Mouse (Mus musculus) embryo, embryonic 9.5 days (tissue): ENCODE results near the gene Edn2.

Source experiments
- DNase-seq: peaks from one replicate; pipeline ENCODE4 v3.0.0-alpha.2; 2017; ENCODE audit errors: extremely low spot score

Gene Edn2

DNA sequence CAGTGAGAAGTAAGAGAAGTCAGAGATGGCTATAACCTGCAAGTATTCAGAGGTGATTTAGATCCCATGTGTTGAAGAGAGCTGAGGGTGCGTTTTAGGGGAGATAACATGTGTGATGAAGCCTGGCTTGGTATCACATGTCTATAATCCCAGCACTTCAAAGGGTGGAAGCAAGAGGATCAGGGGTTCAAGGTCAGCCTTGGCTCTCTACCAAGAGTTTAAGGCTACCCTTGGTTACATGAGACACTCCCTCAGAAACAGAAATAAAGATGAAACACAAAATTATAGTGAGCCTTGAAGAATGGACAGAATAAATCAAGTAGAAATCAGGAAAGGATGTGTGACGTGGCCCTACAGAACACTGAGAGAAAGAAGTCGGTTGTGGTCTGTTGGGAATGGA is 7.3 kb upstream of the Edn2 start:
- DNase-seq, result no peak

DNA sequence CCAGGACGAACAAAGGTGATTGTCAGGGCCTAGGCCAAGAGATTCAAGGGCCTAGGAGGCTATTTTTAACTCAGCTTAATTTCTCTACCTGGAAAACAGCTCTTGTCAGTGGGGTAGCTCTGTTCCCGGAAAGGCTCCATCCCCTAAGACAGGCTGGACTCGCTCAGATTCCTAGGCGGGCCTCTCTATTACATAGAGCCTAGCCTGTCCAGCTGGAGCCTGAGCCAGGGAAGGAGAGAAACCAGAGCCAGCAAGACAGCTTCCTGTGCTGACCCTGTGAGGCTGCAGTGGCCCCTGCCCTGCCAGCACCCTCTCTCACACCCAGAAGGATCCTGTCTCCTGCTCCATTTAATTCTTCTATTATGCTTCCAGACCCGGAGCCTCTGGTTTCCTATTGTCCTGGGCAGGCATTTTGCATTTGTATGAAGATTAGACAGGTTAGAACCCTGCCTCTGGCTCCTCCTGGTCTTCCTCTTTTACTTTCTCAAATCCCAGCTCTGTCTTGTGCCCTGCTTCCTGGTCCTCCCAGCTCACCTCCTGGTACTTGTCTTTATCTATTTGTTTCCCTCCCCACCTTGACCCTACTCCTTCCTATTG is 2.2 kb upstream of the Edn2 start:
- DNase-seq, result no peak

DNA sequence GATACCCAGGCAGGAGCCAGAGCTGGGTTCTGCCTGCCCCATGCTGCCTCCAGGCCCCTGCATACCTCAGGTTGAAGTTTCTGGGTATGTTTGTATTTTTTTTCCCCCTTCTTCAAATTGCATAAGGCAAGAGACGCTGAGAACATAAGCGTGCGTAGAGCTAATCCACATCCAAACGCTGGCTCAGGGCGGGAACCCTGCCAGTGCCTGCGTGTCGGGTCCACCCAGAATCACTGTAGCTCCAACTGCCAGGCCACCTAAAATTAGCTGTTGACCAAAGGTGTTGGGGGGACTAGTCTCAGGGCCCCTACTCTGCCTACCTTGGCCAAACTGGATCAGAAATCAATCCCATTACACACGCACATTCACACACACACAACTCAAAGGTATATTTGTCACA is 1.6 kb downstream of the Edn2 start:
- no peak for DNase-seq

DNA sequence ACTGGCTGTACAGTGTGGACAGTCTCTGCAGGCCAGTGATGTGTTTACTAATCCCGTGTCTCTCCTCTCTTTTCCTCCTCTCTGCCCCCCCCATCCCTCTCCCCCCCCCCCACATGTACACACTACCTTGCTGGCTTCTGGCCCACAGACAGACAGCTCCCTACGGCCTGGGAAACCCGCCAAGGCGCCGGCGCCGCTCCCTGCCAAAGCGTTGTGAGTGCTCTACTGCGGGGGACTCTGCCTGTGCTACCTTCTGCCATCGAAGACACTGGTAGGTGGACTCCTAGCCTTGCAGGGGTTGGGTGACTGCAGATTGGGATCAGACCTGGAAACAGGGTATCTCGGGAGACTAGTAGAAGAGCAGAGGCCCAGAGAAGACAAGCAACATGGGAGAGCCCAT is 2.2 kb downstream of the Edn2 start:
- DNase-seq, result no peak

DNA sequence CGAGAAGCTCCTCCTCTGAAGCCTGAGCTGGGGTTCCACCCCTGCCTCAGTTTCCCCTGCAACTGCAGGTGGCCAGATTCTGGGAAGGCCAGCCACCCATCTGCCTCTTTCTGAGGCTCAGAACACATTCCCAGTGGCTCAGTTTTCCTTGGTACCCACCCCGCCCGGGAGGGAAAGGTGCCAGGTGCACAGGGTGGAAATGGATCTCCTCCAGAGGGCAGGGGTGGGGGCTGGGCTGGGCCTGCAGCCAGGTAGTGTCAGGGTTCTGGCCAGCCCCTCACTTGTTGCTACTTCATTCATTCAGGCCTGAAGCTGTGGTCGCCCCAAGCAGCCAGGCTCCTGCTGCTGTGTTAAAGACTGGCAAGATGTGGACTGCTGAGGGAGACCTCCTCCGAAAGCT is 3.3 kb downstream of the Edn2 start:
- DNase-seq, result no peak

DNA sequence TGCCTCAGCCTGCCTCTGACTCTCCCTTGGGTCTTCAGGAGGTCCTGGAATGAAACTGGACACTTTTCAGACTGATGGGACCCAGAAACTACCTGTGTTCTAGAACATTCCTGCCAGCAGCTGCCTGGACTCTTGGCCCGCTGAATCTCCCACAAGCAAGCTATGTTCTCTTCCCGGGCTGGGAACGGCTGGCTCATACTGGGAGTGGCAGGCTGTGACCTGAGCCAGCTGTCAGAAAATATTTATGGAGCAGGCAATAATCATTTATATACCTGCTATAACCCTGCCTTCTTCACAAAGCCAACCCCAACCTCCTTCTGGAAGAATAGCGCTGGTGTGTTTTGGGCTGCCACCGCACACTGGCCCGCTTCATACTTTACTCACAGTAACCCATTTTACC is 6.8 kb downstream of the Edn2 start:
- no peak for DNase-seq

DNA sequence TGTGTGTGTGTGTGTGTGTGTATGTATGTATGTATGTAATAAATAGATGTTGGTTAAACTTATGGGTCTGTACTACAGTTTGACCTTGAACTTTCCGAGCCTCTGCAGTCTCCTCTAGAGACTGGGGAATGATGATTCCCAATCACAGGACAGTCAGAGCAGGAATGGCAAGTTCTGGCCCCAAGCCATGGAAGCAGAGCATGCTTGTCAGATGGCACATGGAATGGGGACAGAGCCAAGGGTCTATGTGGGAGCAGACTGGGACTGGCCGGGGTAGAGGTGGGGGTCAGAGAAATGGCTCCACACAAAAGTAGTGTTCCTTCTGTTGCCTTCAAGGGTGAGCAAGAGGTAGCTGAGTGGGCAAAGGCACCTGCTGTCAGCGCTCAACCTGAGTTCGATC is 7.3 kb downstream of the Edn2 start:
- DNase-seq, result no peak

DNA sequence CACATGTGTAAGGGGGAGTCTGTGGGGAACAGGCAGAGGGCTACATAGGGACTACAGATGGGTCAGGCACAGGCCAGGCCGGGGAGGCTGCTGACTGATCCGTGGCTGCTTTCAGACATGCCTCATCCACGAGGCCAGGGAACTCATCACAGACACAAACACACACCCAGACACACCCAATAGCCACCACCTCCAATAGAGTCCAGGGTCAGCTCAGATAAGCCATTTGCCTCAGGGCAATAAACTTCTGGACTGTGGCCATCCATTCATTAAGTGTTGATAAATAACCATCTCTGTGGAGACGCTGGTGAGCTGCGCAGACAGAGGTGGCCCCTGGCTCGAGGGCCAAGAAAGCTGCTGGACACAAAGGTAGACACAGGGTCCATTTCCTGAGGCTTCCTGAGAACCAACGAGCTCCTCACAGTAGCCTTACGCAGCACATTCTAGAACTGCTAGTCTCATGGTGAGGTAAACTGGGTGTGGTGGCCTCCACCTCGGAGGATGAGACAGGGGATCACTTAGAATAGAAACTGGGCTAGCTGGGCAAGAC is 9.5 kb downstream of the Edn2 start:
- DNase-seq, result no peak

DNA sequence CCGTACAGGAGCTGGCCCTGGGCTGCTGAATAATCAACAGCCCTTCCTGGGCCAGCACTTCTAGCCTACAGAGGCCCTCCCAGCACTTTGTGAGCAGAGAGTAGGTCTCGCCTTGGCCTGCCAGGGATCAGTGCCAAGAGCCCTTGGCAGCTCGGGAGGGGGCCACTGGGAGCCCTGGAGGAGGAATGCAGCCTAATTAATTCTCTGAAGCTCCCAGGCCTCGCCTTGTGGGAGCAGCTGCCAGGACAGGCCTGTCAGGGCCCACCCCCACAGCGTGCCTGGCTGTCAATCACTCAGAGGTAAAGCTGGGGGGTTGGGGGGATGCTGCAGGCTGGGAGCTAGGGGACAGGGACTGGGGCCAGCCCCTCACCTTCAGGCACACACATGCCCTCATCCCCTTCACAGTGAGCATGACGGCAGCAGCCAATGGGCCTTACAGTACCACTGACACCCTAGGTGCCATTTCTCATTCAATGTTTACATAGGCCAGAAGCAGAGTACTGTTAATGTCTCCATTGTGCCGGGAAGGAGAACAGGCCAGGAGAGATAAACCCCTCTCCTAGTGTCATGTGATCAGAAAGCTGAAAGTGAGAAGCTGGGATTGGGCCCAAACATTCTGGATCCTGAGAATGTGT is 11.2 kb downstream of the Edn2 start:
- DNase-seq, result no peak

DNA sequence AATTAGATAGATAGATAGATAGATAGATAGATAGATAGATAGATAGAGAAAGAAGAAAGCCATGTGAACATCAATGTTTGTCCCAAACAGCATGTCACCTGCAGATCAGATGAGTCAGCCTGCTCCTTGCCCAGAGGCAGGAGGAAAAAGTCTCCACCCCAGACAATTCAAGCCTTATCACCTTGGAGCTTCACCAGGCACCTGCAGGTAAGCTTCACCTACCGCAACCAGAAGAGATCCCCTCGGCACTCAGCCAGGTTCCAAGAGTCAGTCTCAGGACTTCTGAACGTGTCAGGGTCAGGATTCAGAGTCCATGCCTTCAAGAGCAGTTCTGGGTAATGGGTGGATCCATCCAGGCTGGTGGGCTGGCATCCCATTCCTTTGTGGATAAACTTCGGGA is 18.1 kb downstream of the Edn2 start:
- no peak for DNase-seq

DNA sequence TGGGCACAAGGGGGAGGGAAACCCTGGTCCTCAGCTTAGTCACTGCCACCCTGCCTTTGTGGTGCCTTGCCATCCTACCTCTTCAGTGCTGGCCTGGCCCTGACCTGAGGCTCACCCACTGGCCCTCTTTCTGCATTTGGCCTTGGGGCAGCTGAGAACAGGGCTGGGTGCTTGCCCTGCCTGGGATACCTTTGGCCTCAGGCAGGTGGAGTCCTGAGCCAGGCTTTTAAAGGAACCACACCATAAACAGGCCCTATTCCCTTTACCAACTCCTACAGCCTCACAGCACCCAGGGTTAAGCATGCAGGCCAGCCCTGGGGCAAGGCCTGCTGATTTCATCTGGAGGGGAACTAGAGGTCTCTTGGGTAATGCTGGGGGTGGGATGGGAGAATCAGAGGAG is 19.5 kb downstream of the Edn2 start:
- DNase-seq, result no peak

DNA sequence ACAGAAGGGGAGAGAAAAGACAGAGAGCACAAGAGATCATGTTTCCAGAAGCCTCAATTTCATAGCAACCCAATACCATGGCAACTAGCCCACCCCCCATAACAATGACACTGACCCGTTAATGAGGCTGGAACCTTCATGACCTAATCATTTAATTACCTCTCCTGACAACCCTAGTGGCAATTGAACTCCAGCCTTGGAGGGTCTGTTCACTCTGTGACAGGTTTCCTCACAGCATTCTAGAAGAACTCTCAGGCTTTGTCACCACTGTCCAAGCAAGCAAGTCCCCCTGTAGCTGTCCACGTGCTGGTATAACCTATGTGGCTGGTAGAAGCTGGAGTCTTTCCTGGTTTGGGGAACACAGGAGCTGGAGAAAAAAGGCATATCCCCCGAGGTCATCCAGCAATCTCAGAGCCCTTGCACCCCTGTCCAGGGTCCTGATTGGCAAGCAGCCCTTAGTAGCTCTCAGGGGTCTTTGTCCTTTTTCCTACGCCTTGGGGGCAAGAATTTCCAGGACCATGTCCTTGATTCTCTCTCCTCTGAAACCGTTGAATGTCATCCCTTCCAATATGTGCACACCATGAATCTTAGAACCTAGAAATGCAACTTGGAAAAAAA is 23.5 kb downstream of the Edn2 start:
- DNase-seq, result peak; percentile 44

DNA sequence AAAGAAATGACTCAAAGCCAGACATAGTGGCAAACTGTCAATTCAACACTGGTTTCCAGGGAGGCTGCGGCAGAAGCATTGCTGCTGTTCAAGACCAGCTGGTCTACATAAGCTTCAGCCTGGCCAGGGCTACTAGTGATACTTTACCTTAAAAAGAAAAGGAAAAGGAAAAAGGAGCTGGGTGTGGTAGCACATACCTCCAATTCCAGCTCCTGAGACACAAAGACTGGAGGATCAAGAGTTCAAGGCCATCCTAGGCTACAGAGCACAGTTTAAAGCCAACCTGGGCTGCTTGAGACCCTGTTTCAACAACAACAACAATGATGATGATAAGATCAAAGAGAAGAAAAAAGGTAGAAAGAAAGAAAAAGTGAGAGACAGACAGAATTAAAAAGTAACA is 25.4 kb downstream of the Edn2 start:
- DNase-seq, result no peak

DNA sequence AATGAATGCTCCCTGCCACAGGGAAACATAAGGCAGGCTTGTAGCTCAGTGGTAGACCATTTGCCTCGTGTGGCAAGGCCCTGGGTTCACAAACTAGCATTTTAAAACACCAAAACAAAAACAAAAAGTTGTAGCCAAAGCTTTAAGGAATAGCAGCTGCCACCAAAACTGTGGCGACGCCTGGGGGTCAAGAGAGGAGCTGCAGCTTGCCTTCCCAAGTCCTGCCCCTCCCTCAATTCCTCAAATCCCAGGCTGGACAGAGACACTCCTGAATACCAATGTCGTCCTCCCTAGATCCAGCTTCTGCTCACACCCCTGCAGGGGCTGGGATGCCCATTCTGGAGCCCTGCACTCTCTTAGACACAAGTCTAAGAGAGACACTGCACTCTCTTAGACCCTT is 25.9 kb downstream of the Edn2 start:
- no peak for DNase-seq

DNA sequence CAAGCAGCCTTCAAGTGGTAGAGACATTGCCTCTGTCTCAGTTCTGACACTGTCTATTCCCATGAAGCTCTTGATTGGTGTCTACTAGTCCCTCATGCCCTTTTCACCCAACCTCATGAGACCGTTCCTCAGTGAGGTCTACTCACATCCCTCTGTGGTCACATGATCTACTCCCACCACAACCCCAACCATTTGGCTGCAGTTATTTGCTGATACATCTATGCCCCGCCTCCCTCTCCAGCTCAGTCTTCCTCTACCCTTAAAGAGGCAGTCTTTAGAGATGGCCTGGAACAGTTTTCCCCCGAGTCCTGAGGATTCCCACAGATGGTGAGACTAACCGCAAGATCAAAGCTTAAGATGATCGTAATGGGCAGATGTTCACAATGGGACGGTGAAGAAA is 27.2 kb downstream of the Edn2 start:
- no peak for DNase-seq

DNA sequence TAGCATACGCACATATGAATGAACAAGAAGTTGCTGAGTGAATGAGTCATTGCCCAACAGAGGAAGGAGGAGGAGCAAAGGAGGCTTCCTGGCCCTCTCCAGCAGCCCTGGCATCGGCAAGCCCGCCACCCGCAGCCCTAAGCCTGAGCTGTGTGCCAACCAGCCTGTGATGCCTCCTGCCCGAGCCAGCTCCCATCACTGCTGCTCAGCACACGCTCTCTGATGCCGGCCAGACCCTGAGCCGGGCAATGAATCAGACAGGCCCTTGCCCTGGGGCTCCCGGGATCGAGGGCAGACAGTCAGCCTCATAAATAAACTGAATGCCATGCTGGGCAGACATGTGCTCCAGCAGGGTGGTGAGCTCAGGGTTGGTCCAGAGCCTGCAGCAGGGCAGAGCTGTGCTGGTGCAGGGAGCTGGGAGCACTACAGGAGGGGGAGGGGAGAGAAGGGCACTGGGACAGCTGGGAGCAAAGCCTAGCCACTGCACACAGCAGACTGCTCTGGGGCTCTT is 27.7 kb downstream of the Edn2 start:
- no peak for DNase-seq

DNA sequence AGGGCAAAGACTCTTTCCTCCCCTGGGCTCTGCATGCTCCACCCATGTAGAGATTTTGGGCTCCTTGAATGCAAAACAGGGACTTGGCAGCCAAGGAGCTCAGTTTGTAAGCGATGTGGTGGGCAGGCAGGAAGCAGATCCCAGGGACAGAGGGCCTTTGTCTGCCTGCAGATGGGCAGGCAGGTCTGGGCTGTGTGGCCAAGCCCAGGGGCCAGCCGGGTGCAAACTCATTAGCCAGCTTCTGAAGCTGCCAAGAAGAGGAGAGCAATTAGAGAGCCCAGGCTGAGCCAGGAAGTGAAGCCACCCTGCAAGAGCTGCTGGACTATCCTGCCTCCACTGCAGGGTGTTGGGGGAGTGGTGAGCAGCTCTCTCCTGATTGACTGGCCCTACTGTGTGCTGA is 28.9 kb downstream of the Edn2 start:
- DNase-seq, result no peak

DNA sequence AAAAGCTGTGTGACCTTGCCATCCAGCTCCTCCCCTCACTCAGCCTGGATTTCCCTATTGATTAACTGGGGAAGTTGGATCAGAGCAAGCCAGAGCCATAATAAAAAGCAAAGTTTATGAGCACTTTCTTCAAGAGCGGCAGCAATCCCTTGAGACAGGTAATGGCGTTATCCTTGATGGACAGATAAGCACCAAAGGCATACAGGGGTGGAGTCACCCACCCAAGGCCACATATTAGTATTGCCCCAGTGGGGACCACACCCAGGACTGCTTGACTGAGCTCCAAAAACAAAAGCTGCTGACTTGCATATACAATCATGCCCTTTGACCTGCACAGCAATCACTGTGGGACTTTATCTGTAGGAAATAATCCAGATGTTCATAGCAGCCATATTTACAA is 31.0 kb downstream of the Edn2 start:
- DNase-seq, result no peak

DNA sequence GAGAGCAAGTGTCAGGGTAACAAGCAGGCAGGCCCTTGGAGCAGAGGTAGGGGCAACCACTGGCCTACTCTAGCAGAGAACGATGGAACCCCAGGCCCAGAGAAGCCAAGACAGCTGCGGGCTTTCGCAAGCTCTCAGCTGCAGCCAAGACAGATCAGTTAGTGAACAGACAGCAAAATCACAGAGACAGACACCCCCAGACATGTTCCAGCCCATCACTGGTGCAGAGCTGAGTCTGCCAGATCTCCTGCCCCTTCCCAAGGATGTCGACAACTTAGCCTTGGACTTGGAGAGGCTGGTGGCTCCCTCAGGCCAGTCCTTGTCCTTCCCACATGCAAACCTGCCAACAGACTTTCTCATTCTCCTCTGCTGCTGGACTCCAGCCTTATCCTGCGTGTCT is 33.0 kb downstream of the Edn2 start:
- no peak for DNase-seq

DNA sequence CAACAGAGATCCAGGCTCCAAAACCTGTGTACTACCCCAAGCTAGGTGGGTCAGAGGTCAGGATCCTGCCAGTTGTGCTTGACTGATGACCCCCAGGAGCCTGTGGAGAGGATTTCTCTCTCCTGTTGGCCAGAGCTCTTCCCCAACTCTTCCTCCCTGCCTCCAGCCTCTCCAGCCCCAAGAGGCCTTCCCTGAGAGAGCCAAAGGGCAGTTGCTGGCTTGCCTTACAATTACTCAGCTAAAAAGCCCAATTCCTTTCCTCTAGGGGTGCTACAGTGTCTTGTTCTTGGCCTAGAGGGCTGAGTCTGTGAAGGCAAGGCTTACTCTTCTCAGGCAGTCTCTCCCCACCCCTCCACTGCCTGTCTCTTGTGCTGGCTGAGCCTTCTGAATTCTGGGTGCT is 34.0 kb downstream of the Edn2 start:
- no peak for DNase-seq

DNA sequence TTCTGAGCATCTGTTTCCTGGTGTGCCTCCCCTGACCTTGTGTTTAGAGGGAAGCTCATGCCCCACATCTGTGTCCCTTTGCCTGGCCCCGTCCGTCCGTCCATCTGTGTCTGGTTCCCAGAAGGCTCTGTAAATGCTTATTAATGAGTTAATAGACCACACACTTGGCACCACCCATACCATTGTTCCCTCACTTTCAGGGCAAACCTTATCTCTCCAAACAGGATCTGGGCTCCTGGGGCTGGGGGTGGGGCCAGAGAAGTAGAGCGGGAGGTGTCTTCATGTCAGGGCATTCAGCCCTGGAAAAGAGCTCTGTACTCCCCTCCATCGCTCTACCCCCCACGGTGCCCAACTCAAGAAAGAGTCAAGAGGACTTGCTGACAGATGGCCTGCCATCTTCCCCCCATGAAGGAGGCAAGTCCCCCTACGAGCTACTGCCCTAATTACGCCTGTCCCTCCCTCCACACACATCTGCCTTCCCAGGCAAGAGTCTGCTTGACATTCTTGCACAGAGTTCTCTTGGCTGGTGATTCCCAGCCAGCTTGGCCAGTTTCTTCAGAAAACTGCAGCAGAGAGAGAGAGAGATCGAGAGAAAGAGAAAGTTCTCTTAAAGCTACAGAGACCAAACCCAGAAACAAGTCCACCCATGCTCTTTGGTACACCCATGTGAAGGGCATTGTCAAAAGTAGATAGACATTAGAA is 38.3 kb downstream of the Edn2 start:
- DNase-seq, result no peak

DNA sequence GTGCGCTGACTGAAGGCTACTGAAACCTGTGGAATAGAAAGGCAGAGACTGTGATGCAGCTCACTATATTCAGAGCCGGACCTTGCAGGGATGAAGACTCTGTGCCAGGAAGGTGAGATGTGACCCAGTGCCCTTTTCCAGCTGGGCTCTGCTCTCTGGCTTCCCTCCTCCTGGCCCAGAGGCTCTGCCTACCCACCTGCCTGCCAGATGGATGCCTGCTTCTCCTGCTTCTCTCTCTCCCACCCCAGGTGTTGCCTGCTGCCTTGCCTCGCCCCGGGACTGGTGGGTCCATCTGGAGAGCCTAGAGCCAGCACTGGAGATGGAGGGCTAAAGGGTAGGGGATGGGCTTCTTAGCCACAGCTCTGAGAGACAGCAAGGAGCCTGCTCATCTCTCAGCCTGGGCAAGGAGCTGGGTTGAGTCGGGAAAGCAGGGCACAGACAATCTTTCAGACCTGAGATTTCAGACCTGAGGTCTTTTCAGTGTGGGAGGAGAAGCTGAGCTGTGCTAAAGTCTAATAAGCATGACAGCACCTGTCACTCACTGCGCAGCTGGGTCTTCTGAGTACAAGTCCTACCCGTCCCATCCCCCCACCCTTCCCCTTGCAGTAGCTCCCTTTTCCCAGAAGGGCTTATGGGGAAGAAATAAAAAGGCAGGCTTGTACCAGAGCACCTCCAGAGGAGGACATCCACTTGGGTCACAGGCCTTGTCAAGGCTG is 39.7 kb downstream of the Edn2 start:
- no peak for DNase-seq
